Mouse (Mus musculus): ENCODE results near the gene Dlgap1.

DNA sequence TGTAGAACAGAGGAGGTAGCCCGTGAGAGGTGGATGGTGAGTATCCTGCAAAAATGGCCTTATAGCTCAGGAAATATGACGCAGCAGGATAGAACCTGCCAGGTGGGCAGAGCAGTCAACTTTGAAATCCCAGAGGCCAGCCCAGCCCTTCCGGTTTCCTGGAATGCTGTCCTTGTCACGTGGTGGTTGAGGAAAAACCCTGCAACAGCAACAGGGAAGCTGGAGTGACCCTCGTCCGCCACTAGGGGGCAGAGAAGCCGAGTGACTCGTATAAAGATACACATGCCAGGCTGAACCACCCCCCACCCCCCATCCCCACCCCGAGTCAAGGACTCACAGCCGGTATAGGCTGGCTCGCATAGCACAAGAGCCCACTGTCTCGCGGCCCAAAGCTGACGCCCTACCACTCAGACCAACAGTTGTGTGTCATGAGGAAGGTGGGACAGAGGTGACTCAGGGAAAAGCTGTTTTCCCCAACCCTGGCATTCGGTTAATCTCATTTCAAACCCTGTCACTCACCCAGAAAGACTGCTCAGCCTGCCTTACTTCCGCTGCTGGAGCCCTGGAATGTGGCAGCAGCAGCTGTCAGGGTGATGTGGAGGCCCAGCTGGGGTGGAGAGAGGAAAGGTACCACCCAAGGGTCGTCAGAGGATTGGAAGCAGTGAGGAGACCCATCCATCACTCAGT is 769.4 kb downstream of the Dlgap1 start:
- peak; percentile 78 for TF ChIP-seq CTCF (IDR thresholded peaks at IDR 0.05; ENCODE audit: low read depth)
- no peak for TF ChIP-seq EP300 (IDR thresholded peaks at IDR 0.05; ENCODE audit: low read depth)
